Mouse (Mus musculus): Measurements from ENCODE around the gene Foxc1.

GRCm38 (mm10) chr13:31761057-31761456 is 45.4 kb upstream of the Foxc1 start:
- TF ChIP-seq CTCF (IDR thresholded peaks at IDR 0.05) (no peak), POLR2A (IDR thresholded peaks at IDR 0.05; ENCODE audit: insufficient read depth, low read depth, low read length) (no peak), EP300 (IDR thresholded peaks at IDR 0.05; ENCODE audit: insufficient read depth, low read depth, low read length) (no peak)
